Mouse (Mus musculus) monocyte, adult 2 months (primary cell): Measurements from ENCODE around the gene Ggta1.
A peak's percentile ranks its signal among the peaks of the same experiment; 100 is the strongest.
"Not testable (repeated sequence)": the region's sequence is repeated elsewhere in the genome, so short reads cannot be mapped to it uniquely, and the experiment has no call there.

Experiments
- DNase-seq, 2 experiments: peaks; one replicate each; pipeline ENCODE4 v3.0.0; 2022; ENCODE audit warnings: low spot score in 2 of 2, low read depth in 1 of 2

Ggta1 gene

GRCm38 (mm10) chr2:35461131-35461947 lies 1.7 kb downstream of the Ggta1 start:
- peak in 1 of 2 experiments; percentile 21 for DNase-seq

DNA sequence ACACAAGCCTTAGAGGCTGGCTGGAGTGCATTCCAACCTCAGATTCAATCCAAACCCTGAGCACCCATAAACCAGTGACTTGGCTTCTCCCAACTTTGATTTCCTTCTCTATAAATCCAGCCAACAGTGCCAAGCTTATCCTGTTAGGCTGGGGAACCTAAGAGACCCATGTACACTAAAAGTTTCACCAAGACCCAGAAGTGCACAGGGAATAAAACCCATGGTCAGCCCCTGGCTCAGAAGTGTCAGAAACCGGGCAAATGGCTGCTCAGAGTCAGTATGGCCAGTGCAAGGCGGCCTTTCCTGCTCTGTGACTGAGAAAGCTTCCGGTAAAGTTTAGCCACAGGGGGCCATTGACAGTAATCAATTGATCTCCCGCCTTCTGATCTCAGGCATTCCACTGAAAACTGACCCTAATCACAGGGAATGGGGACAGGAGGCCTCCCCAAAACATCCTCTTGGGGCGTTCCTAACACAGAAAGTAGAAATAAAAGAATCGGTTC lies 2.6 kb downstream of the Ggta1 start:
- no peak for DNase-seq

- DNase-seq = no peak
Observed at GRCm38 (mm10) chr2:35459316-35459715, 3.7 kb downstream of the Ggta1 start.

DNA sequence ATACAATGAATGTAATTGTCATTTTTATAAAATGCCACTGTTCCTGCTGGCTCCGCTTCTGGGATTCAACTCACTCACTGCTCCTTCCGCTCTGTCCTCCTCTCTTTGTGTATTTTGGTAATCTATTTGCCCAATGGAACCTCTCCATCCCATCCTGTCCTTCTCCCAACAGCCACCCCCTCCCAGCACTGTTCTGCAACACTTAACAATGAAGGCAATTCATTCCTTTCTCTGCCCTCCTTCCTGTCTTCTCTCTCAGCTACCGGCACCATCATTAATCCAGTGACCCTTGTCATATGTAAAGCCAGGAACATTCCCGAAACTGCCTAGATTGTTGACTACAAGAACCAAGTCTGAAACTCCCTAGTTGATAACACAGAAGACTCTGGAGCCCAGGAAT lies 4.6 kb downstream of the Ggta1 start:
- no peak for DNase-seq

GRCm38 (mm10) chr2:35453736-35454135 lies 9.3 kb downstream of the Ggta1 start:
- DNase-seq = no peak

GRCm38 (mm10) chr2:35452695-35453094 lies 10.3 kb downstream of the Ggta1 start:
- DNase-seq = not testable (repeated sequence)

- DNase-seq = peak in 1 of 2 experiments; percentile 21
Observed at GRCm38 (mm10) chr2:35451484-35452050, 11.5 kb downstream of the Ggta1 start.

GRCm38 (mm10) chr2:35450856-35451255 lies 12.2 kb downstream of the Ggta1 start:
- DNase-seq = no peak

- no peak for DNase-seq
Observed at GRCm38 (mm10) chr2:35449687-35450622, 13.1 kb downstream of the Ggta1 start.

GRCm38 (mm10) chr2:35448914-35449670 lies 13.9 kb downstream of the Ggta1 start:
- no peak for DNase-seq

DNA sequence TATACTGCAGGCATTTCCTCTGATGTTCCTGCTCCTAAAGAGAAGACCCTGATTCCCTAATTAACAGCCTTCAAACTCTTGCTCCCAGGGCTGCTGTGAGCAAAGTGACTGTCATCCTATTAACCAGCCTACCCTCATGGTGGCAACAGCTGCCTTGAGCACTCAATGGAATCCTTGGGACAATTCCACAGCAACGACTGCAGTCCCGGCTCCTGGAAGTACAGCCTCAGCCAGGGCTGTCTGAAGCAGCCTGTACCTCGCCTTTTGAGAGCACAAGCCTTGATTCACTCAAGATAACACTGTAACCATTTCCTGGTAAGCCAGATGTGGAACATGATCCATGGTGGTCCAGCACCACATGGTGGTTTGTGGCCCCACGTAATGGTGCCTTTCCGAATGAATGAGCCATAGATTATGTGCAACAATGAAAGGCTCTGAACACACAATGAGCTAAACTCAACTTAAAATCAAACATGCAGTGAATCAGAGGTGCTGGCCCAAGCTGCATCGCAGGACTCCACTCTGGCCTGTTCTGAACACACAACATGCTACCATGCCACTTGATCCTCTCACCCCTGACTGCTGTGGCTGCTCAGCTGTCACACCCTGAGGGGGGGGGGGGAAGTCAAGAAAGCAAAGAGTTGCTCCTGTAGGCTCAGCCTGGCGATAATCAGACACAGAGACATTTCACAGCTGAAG lies 14.7 kb downstream of the Ggta1 start:
- no peak for DNase-seq

- DNase-seq = no peak
Observed at GRCm38 (mm10) chr2:35447453-35447852, 15.6 kb downstream of the Ggta1 start.

DNA sequence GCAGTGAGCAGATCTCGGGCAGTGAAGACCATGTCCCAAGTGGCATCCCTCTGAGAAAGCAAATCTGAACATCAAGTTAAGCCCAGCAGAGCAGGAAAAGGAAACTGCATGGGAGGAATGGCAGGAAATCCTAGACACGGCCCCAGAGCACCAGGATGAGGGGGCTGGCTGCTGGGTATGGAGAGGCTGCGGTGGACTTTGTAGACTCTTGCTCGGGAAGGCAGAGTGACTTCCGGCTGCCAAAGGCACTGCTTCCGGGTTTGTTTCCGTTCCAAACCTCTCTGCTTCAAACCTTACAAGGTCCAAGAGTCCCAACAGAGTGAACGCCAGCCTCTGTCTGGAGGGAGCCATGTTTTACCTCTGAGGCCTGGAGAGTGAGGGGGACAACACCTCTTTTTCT lies 16.2 kb downstream of the Ggta1 start:
- no peak for DNase-seq

DNA sequence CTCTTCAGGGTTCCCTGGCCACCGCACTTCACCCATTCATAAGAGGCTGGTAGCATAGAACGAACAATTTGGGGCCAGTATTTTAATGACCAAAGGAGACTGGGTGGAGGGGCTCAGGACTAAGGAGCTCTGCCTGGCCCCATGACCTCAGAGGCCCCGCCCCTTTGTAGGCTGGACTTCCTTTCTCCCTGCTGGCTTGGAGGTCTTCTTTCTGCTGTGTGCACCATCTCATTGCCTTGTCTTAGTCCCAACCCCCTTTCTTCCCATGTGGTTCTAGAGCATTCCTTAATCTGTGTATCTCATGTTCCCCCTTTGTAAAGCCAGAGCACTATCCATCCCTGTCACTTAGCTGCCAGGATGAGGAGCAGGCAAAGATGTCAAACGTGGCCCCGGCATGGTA lies 16.7 kb downstream of the Ggta1 start:
- DNase-seq = no peak

- no peak for DNase-seq
Observed at GRCm38 (mm10) chr2:35445610-35446009, 17.4 kb downstream of the Ggta1 start.

DNA sequence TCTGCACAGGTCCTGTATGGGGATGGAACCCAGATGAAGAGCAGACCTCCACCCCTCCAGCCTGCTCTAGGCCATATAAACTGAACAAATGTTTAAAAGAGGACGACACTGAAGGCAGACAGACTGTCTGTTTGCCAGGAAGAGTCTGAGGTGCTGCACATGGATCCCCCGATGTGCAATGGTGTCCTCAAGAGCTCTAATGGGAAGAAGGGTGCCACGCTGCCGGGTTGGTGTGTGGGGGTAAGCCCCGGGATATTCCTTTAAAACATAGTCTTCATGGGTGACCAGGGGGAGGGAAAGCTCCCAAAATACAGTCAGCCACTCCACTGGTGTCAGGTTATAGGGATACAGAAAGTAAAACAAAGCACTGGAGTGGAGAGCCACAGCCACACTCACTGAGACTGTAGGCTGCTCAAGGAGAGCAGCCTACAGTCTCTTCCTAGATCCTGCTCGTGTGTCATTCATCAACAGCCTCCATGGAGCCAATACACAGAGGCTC lies 18.2 kb downstream of the Ggta1 start:
- no peak for DNase-seq

DNA sequence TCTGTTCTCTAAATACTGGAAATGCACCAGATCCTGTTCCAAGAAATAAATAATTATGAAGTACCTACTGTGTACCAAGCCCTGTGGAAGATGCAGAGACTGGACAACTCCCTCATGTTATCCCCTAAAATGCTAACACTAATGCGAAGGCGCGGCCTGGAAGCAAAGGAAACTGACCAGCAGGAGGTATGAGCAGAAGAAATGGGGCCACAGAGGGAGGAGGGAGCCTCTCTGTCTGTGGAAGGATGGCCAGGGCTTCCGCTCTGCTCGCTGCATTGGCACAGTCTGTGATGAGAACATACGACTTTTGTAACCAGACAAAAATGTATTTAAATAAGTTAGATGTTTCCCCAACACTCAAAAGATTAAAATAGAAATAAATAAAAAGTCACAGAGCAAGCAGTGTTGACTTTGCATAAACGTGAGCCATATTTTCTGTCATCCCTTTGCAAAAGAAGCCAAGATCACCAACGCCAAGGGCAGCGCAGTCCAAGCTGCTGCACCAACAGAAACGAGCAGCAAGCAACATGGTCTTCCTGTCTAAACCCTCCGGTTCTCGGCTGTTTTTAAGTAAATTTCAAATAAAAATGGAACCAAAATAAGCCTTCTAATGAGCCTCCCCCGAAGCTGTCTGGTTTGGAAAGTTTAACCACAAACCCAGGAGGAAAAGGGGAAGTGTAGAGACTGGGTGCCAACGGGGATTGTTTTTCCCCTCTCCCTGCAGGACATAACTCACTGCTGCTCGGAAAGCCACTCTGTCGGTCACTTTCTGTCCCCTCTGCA lies 18.9 kb downstream of the Ggta1 start:
- DNase-seq = peak in 1 of 2 experiments; percentile 28

GRCm38 (mm10) chr2:35443325-35443724 lies 19.7 kb downstream of the Ggta1 start:
- DNase-seq = no peak

DNA sequence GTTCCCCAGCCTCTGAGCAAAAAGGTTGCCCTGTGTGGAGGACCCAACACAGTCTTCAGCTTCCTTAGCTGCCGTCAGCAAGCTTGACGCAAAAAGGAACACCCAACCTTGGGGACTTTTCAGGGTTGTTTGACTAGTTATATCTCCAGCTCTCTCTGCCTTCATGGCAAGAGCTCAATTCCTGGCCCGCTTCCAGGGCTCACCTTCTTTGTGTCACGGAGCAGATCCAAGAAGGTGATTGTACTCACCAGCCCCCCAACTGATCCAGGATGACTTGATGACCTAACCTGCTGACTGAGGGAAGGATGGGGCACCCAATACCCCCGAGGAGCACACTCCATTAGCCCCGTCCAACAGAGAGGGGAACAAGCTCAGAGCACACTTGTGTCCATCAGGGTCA lies 21.0 kb downstream of the Ggta1 start:
- peak in 1 of 2 experiments; percentile 44 for DNase-seq
